Mouse (Mus musculus) liver, embryonic 14.5 days (tissue): ENCODE data around the gene Gtf3c2. TPM values are rescaled to one million over a fixed set of nuclear protein-coding genes. Genes with fewer than 3 reads are reported as not detected.

Source experiments
- ATAC-seq: fragments of 200-750 bp; cut with Nextera tagmentation; 2 replicates; pipeline ENCODE4 v1.8.0; 2017; ENCODE audit warnings: moderate number of reproducible peaks, mild to moderate bottlenecking, moderate library complexity; ENCODE audit not compliant: insufficient read depth
- DNase-seq, 3 experiments: peaks; one replicate each; pipeline ENCODE4 v3.0.0-alpha.2; 2012 to 2013; ENCODE audit warnings: low read depth in 3 of 3, low spot score in 3 of 3
- H3K27ac ChIP-seq: fragments of 300-500 bp; sonication (generic); 2 replicates; pipeline ENCODE4 v1.5.1; 2014; ENCODE audit warnings: moderate library complexity, mild to moderate bottlenecking, control low read depth, inconsistent platforms
- H3K27me3 ChIP-seq: fragments of 300-500 bp; sonication (generic); 2 replicates; pipeline ENCODE4 v1.6.1; 2014; ENCODE audit warnings: mild to moderate bottlenecking, low read length, moderate library complexity; ENCODE audit not compliant: control insufficient read depth, insufficient read depth
- H3K36me3 ChIP-seq: fragments of 300-500 bp; sonication (generic); replicated peaks from 2 replicates; pipeline ENCODE4 v1.6.1; 2014; ENCODE audit warnings: low read depth; ENCODE audit not compliant: control insufficient read depth, insufficient read depth
- H3K4me1 ChIP-seq, 2 experiments: fragments of 200-500 bp in 1 of 2; fragments of 300-500 bp in 1 of 2; sonication (generic) in 1 of 2; replicated peaks; 2 replicates each; pipeline ENCODE4 v1.6.1; 2012 to 2014; ENCODE audit warnings: antibody characterized with exemption in 1 of 2, inconsistent platforms in 1 of 2, low read length in 1 of 2; ENCODE audit not compliant: control insufficient read depth in 2 of 2, insufficient read depth in 2 of 2
- H3K4me2 ChIP-seq: fragments of 300-500 bp; sonication (generic); 2 replicates; pipeline ENCODE4 v1.6.1; 2014; ENCODE audit warnings: low read depth, mild to moderate bottlenecking, control low read depth, moderate library complexity
- H3K4me3 ChIP-seq, 2 experiments: fragments of 200-500 bp in 1 of 2; fragments of 300-500 bp in 1 of 2; sonication (generic) in 1 of 2; 2 replicates each; pipeline ENCODE4 v1.5.1; 2012 to 2014; ENCODE audit warnings: low read depth in 2 of 2, low read length in 2 of 2, mild to moderate bottlenecking in 2 of 2, control low read depth in 1 of 2, inconsistent platforms in 1 of 2, moderate library complexity in 1 of 2; ENCODE audit not compliant: insufficient read depth in 1 of 2
- H3K9ac ChIP-seq: fragments of 300-500 bp; sonication (generic); replicated peaks from 2 replicates; pipeline ENCODE4 v1.6.1; 2014; ENCODE audit warnings: mild to moderate bottlenecking, control low read depth, moderate library complexity
- H3K9me3 ChIP-seq: fragments of 300-500 bp; sonication (generic); 2 replicates; pipeline ENCODE4 v1.6.1; 2016; ENCODE audit warnings: low read length, mixed read lengths; ENCODE audit not compliant: control insufficient read depth
- CTCF ChIP-seq: IDR thresholded peaks from 2 replicates; pipeline ENCODE4 v1.5.1; 2016; ENCODE audit warnings: antibody characterized with exemption, low read depth, control low read depth
- EP300 ChIP-seq: IDR thresholded peaks from 2 replicates; pipeline ENCODE4 v1.6.1; 2016; ENCODE audit warnings: antibody characterized with exemption, low read depth
- WGBS: fragments of 180-500 bp; shearing (Covaris S2); extraction: QIAGEN DNeasy Blood & Tissue Kit; methylation state at CpG from one replicate; pipeline ENCODE4 v1.1.7; 2014; ENCODE audit not compliant: insufficient replicate concordance; 5-methylcytosine and 5-hydroxymethylcytosine counted together
- polyA plus RNA-seq, 2 experiments: library from polyadenylated mRNA; depleted of rRNA in 1 of 2; stranded (reverse) in 1 of 2; unstranded in 1 of 2; fragments of >200 nt; fragmentation: Nextera tagmentation in 1 of 2; extraction: Ambion mirVana in 1 of 2; gene quantifications; 2 replicates each; pipeline versions ENCODE4 v1.2.1 to v1.2.3; 2012 to 2014

Gene Gtf3c2
- polyA plus RNA-seq (2012; rRNA removed) (31.2 and 31.3 TPM in 2 replicates), polyA plus RNA-seq (2014; fragmentation: Nextera tagmentation; extraction: Ambion mirVana) (22.8 and 25.3 TPM in 2 replicates)

DNA sequence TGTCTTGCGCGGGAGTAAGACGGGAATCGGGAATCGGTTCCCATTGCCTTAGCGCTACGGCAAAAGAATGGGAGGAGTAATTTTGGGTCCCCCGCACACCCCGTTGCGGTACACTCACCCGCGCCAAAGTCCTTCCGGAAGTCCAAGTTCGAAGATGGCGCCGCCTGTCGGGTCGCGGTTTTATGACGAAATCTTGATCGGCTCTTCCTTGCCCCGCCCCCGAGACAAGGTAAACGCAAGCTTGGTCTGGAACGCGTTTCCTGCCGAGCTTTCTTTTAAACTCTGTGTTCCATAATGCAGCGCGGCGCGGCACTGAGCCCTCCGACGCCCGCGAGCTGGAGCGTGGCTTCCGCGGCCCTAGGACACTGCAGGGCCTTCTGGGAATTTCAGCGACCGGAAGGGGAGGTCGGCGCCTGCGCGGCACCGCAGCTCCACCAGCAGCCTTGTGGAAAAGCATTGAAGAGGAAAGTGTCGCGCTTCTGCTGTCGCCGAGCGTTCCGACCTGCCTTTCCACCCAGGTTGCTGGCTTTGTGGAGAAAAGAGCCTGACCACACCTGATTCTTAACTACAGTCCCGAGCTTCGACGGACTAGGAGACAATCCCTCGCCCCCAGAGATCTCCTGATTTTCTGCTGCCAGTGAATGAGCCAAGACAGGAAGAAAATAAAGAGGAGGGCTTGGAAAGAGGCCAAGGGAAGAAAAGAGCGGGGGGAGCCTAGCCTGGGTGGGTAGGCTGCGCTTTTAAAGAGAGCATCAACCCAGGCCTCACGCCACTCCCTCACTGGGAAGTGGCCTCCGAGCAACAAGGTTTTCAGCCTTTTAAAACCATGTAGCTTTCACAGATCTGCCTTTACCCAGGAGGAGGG, at the start of gene Gtf3c2, which contains the start of gene Gm29609:
Gene Gtf3c2, minus strand, starts transcription at position 379 of the 865 bp plus-strand sequence.
Gene Gm29609, minus strand, starts transcription at position 146 of the 865 bp plus-strand sequence.
- WGBS = under 1% methylated on average over 59 of the region's 59 CpGs
- peaks cover 22 to 23% of the 10 kb centered on the region in 2 experiments for H3K4me1 ChIP-seq
- peak; percentile 87 for ATAC-seq

DNA sequence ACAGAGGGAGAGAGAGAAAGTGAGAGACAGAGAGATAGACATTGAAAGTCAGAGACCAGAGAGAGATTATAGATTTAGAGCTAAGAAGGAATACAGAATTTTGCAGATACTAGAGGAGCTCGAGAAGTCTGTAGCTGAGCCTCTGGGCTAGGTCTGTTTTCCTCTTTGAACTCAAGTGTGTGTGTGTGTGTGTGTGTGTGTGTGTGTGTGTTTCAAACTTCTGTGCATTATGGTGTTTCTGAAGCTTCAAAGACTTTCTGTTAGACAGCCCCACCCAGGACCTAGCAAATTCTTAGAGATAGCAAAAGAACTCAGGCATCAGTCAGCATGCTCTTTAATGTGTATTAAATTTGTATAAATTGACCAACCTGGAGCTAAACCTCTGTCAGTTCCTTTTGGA, 46.7 kb upstream of the Gtf3c2 start:
- Histone ChIP-seq H3K9ac (no peak overlapping the region), H3K27ac (no peak overlapping the region), H3K4me2 (no peak overlapping the region), H3K9me3 (no peaks in the 10 kb centered on the region), H3K4me1 (peaks cover under 1 to 1% of the 10 kb centered on the region in 2 experiments; a peak in 3 of 4 replicates), H3K27me3 (no peaks in the 10 kb centered on the region), H3K4me3 (no peak overlapping the region), H3K36me3 (no peaks in the 10 kb centered on the region)
- WGBS = 46% methylated on average over 1 of the region's 1 CpGs
- DNase-seq (no peak), ATAC-seq (no peak)
- TF ChIP-seq CTCF = no peak

More for the DNA sequence above, at the start of gene Gtf3c2, which contains the start of gene Gm29609:
- Histone ChIP-seq H3K36me3 (peaks cover 5% of the 10 kb centered on the region; the same call in 1 of the 2 replicates), H3K4me2 (peak within 1 kb of the TSS; percentile 89), H3K9me3 (no peaks in the 10 kb centered on the region), H3K9ac (peak within 1 kb of the TSS; percentile 89), H3K27me3 (no peaks in the 10 kb centered on the region), H3K27ac (peak within 1 kb of the TSS; percentile 94), H3K4me3 (peak within 1 kb of the TSS; percentile 89 to 99)
- no peak for TF ChIP-seq EP300
- TF ChIP-seq CTCF = 0 out of 2 replicates have a peak, but pooled peaks have one; percentile 21
- peak; percentile 85 to 90 (median 87) for DNase-seq

DNA sequence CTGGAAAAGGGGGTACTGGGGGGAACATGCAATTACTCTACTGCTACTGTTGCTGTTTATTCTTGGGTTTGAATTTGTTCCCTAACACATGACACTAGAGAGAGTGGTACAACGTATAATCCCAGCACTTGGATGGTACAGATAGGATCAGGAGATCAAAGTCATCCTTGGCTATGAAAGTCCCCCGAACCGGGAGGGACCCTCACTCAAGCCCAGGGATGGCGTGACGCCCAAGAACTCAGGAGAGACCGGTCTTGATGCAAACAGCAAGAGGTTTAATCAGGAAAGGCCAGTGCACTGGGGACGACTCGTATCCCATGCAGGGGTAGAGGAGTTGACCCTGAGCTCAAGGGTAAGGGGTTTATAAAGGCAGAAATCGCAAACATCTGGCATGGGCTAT, 42.8 kb upstream of the Gtf3c2 start:
- Histone ChIP-seq H3K9me3 (no peaks in the 10 kb centered on the region), H3K27me3 (no peaks in the 10 kb centered on the region), H3K27ac (no peak overlapping the region), H3K9ac (no peak overlapping the region), H3K4me3 (no peak overlapping the region), H3K4me2 (no peak overlapping the region), H3K36me3 (no peaks in the 10 kb centered on the region), H3K4me1 (peaks cover 11 to 14% of the 10 kb centered on the region in 2 experiments)
- DNase-seq = no peak
- TF ChIP-seq EP300 (no peak), CTCF (no peak)
- WGBS = 78% methylated on average over 9 of the region's 9 CpGs
- no peak for ATAC-seq

DNA sequence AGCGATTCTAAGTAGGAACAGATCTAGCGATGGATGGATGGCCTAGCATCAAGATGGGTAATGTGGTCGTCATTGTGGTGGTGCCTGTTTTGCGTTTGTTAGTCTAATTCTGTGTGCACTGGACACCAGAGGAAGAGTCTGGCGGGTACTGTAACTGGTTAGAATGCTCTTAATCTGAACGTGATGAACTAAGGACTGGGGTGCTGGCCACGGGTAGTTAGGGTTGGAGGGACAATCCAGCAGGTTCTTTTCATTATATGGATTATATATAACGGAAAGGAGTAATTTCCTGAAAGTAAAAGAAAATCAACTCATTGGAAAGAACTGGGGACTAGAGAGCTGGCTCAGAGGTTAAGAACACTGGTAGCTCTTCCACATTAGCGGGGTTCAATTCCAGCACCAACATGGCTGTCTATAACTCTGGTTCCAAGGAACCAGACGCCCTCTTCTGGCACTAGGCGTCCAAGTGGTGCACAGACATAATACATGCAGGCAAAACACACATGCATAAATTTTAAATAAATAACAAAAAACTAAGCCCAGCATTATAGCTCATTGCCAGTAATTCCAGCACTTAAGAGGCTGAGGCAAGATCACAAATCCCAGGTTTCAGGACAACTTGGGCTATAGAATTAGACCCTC, 41.5 kb upstream of the Gtf3c2 start:
- H3K4me3 ChIP-seq = peak overlapping the region; percentile 76 to 96
- 11% methylated on average over 11 of the region's 11 CpGs for WGBS
- peak; percentile 61 to 67 (median 62) for DNase-seq
- no peaks in the 10 kb centered on the region for H3K27me3 ChIP-seq
- 0 out of 2 replicates have a peak, but pooled peaks have one; percentile 17 for ATAC-seq
- H3K9me3 ChIP-seq = no peaks in the 10 kb centered on the region
- H3K9ac ChIP-seq = peak overlapping the region; percentile 65
- peaks cover 16 to 21% of the 10 kb centered on the region in 2 experiments for H3K4me1 ChIP-seq
- H3K27ac ChIP-seq = peak overlapping the region; percentile 68
- H3K36me3 ChIP-seq = peaks cover 2% of the 10 kb centered on the region; the same call in 1 of the 2 replicates
- TF ChIP-seq EP300 (no peak), CTCF (peak; percentile 77)
- peak overlapping the region; percentile 98 for H3K4me2 ChIP-seq
